Mouse (Mus musculus) heart, embryonic 12.5 days (tissue): ENCODE data around the gene Urad. TPM values are rescaled to one million over a fixed set of nuclear protein-coding genes. Genes with fewer than 3 reads are reported as not detected.

Source experiments
- microRNA-seq: library from miRNA; unstranded; fragments of <30 nt; microRNA quantifications from one replicate; pipeline ENCODE4, GENCODE M21; 2017
- polyA plus RNA-seq: library from polyadenylated mRNA; unstranded; fragments of >200 nt; fragmentation: Nextera tagmentation; extraction: Ambion mirVana; gene quantifications from 2 replicates; pipeline ENCODE4 v1.2.1, GENCODE M21; 2016

Urad gene
- polyA plus RNA-seq, 1 experiment from 2014 or later = not detected

Small RNA genes lying within 50 kb of the gene (microRNA-seq; reads per million reads assigned to microRNA genes)
- gene Mir7k = not detected

Other genes with a start within 250 kb of the Urad start
- gene Lnx2, start 245.9 kb downstream of the Urad start, polyA plus RNA-seq = 14.0 and 14.3 TPM in 2 replicates
- 91.3 and 94.0 TPM in 2 replicates for gene Polr1d, start 245.4 kb downstream of the Urad start, polyA plus RNA-seq
- not detected in 2 replicates for gene Gsx1, start 133.7 kb downstream of the Urad start, polyA plus RNA-seq
- not detected in 2 replicates for gene Pdx1, start 52.5 kb downstream of the Urad start, polyA plus RNA-seq
- gene Cdx2, start 15.2 kb downstream of the Urad start, polyA plus RNA-seq = not detected in 2 replicates
- 0.20 TPM in 1 of 2 replicates, not detected in the other for gene Flt3, start 78.0 kb upstream of the Urad start, polyA plus RNA-seq
- gene Pan3, start 107.7 kb upstream of the Urad start, polyA plus RNA-seq = 46.3 and 46.5 TPM in 2 replicates